Mouse (Mus musculus) adrenal gland, adult 18-20 months (tissue): ENCODE results near the gene Slc6a3. TPM values are rescaled to one million over a fixed set of nuclear protein-coding genes. Genes with fewer than 3 reads are reported as not detected.
A peak's percentile ranks its signal among the peaks of the same experiment; 100 is the strongest.

ENCODE experiments used
- DNase-seq, 2 experiments: peaks; one replicate each; pipeline ENCODE4 v3.0.0; 2021 to 2022; ENCODE audit warnings: low spot score in 2 of 2
- long read RNA-seq, 2 experiments: library from polyadenylated mRNA; stranded (forward); transcript quantifications; one replicate each; pipeline ENCODE4 v2.0.0; 2021
- total RNA-seq, 2 experiments: library from RNA; stranded (reverse); gene quantifications; 1 replicate in 1 of 2; 2 replicates in 1 of 2; pipeline ENCODE4 v1.2.3; 2021

Slc6a3 gene
- under 1 TPM in 1 of 2 experiments, not detected in 1; 0.10 TPM for total RNA-seq
- long read RNA-seq, experiment 1, partial matches to known transcripts: 0 of 1 reads
- long read RNA-seq, experiment 1, other reads (novel, unspliced or antisense): 0 of 1 reads
- long read RNA-seq, experiment 2: 0 reads

- DNase-seq: peak; percentile 62 to 76
Measured at GRCm38 (mm10) chr13:73536403-73536821, at the start of gene Slc6a3. Slc6a3 (plus strand) TSS chr13:73536747.

DNA sequence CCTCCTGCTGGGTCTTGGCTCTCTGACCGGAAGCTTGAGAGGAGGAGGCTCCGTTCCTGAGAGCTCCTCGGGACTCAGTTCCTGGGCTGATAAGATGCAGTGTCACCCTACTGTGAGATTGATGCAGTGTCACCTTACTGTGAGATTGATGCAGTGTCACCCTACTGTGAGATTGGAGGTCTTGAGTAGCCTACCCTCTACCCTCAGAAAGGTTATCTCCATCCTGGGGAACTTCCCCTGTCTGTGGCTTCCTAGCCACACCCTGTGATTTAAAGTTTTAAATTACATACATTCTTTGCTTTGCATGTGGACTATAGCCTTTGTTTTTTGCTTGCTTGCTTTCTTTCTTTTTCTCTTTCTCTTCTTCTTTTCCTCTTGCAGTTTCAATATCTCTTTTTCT lies 48.4 kb upstream of the Slc6a3 start:
- no peak for DNase-seq

DNA sequence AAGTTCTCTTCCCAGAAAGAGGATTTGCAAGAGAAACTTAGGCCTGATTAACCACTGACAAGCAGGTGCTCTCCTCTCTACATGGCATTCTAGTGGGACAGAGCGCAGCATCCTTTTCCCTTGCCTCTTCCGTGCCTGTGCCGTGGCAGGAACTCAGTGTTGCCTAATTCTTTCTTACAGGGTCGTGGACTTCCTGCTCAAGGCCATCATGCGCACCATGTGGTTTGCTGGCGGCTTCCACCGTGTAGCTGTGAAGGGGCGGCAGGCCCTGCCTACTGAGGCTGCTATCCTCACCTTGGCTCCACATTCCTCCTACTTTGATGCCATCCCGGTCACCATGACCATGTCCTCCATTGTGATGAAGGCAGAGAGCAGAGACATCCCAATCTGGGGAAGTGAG lies 47.8 kb upstream of the Slc6a3 start:
- no peak for DNase-seq

GRCm38 (mm10) chr13:73489986-73490385 lies 46.6 kb upstream of the Slc6a3 start:
- DNase-seq: no peak

DNA sequence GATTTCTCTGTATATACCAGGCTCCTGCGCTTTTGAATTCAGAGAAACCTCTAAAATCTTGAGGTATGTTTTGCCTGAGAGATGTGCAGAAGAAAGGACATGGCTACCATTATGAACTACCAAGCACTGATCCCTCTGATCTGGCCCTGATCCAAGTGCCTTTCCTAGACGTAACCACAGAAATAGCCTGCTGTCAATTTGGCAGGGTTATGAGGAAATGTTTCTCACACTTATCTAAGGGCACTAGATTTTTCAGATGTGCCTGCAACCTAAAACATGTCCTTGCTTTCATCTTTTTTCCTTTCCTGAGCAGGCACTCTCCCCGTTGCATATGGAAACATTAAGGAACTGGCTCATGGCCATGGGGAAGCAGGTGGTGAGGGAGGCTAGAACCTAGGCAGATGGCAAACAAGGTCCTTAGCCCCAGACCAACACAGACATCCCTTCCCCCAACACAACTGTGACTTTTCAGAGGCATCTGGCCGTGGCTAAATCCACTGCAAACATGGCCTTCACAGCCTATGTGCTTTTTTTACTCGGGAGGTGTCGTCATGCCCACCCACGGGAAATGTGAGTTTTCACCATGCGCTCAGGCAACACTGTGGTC lies 45.9 kb upstream of the Slc6a3 start:
- DNase-seq: no peak

GRCm38 (mm10) chr13:73493183-73493582 lies 43.4 kb upstream of the Slc6a3 start:
- DNase-seq: no peak

- DNase-seq: no peak
Measured at GRCm38 (mm10) chr13:73494528-73494927, 42.0 kb upstream of the Slc6a3 start.

GRCm38 (mm10) chr13:73496137-73496536 lies 40.4 kb upstream of the Slc6a3 start:
- DNase-seq: no peak

GRCm38 (mm10) chr13:73499893-73500604 lies 36.5 kb upstream of the Slc6a3 start:
- DNase-seq: no peak

DNA sequence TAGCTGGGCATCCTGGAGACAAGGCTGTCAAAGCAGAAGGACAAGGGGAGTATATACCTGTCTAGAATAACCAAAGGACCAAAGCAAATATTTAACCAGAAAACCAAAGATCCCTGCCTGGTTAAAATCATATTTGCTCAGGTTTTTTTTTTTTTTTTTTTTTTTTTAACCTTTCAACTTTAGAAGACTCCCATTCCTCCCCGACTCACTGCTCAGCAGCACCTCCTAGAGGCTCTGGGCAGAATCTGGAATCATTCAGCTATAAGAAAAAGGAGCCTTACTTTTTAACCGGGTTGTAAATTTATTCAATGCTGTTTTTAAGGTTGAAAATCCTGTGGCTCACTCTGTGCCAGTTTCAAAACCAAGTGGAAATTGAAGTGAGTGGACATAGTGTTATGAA lies 33.8 kb upstream of the Slc6a3 start:
- no peak for DNase-seq

GRCm38 (mm10) chr13:73505686-73506467 lies 30.7 kb upstream of the Slc6a3 start:
- peak; percentile 80 to 81 for DNase-seq

DNA sequence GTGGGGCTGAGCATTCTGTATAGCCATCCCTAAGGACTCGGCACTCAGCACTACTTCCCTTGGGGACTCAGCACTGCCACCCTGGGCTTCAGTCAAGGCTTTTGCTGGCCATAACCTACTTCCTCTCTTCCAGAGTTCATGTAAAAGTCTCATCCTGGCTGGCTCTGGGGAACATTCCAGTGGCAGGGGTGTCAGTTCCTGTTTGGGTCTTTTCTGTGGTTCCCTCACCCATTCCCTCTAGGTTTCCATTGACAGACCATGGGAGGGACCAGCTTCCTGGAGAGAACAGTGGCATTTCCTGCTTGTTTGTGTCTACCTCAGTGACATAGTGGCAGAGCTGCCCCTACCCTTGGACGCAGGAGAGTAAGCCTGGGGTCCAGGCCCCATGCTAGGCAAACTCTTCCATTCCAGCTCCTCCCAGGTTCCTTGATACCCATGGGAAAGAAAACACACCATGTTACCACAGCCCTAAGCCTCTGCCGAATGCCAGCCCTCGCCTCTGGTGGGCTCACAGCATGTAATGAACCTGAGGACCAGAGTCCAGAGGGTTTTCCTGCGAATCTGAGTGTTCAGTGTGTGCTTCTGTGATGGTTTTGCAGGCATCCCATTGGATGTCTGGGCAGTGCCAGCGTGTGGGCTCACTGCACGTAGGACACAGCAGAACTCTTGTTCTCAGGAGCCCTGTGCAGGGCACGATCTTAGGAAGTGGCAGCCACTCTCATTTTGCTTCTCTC lies 27.6 kb upstream of the Slc6a3 start:
- DNase-seq: no peak

- no peak for DNase-seq
Measured at GRCm38 (mm10) chr13:73509869-73510268, 26.7 kb upstream of the Slc6a3 start.

DNA sequence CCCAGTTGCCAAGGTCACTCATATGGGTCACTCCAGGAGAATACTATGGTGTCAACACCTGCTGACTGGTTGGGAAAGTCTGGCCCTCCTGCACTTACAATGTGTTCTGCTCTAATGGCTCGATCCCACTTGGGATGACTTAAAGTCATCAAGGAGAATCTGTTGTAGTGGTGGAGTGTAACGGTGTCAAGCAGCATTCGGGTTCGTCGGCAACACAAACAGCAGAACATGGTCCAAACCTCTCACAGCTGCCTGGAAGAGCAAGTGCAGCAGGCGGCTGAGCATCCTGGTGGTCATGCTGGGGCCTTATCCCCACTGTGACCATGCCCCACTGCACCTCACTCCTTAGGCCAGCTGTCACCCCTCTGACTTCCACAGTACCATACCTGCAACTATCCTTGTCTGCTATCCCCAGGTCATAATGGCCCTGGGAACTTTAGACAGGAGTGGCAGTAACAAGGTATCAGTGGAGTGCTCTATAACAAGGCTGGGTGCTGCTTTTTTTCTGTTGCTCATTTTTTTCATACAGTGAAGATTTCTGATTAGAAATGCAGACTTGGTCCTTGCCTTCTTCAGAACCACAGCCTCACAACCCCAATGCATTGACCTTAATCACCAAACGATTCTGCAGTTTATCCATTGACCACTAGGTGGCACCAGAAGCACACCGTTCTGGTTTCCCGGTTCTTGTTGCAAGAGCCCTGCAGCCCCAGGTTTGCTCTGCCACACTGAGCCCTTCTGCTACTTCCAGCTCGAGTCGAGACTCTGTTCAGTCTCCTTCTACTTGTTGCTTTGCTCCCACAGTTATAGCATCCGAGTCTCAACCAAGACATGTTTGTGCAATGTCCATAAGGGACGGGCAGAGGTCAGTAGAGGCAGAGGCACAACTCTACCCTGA lies 23.5 kb upstream of the Slc6a3 start:
- peak; percentile 69 to 76 for DNase-seq

DNA sequence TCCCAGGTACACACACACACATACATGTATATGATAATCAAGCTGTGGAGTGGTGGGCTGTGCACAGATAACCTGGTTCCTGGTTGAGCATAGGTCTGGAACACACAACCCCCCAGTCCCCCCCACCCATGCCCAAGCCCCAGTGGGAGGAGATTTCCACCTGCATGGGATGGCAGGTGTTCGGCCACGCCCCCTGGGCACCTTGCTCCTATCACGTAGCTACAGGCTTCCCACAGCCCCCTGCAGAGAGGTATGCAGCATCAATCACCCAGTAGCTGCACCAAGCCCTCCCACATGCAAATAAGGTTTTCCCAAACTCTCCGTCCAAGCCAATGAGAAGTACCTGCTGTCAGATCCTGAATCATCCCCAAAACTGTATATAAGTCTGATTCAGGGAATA lies 19.7 kb upstream of the Slc6a3 start:
- DNase-seq: no peak

- no peak for DNase-seq
Measured at GRCm38 (mm10) chr13:73533716-73534115, 2.8 kb upstream of the Slc6a3 start.

DNA sequence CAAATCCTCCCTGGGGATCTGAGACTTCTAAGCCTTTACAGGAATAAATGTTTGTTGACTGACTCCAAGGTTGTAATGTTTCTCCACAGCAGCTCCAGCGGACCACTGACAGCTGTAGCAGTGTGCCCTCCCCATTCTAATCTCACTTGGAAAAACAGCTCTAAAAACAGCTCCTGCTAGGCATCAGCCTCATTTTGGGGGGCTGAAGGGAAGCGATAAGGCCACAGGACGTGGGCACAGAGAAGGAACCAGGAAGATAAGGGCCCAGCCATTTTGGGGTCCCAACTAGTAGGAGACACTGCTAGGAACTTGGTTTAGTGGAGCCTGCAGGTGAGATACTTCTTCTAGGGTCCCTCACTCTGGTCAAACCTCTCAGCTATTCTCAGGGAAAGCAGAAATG lies 1.3 kb upstream of the Slc6a3 start:
- DNase-seq: no peak

GRCm38 (mm10) chr13:73536824-73537223 lies 277 bp downstream of the Slc6a3 start:
- DNase-seq: no peak

- no peak for DNase-seq
Measured at GRCm38 (mm10) chr13:73564201-73564600, 27.7 kb downstream of the Slc6a3 start.

DNA sequence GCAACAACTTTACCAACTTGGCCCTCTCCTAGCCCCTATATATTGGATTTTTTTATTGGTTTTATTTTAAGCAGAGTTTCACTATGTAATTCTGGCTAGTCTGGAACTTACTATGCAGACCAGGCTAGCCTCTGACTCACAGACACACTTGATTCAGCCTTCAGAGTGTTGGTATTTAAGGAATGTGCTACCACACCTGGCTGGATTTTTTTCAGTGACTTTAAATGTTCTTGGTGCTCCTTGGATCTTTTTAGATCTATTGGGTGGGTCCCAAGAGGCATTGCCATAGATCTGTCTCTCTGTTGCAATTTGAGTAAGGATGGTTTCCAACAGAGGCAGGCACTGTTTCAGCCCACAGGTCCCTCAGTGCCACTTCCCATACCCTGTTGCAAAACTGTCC lies 38.5 kb downstream of the Slc6a3 start:
- no peak for DNase-seq
